Mouse (Mus musculus): Measurements from ENCODE around the gene Sumo1.
"Not testable (repeated sequence)": the region's sequence is repeated elsewhere in the genome, so short reads cannot be mapped to it uniquely, and the experiment has no call there.

The Sumo1 gene

DNA sequence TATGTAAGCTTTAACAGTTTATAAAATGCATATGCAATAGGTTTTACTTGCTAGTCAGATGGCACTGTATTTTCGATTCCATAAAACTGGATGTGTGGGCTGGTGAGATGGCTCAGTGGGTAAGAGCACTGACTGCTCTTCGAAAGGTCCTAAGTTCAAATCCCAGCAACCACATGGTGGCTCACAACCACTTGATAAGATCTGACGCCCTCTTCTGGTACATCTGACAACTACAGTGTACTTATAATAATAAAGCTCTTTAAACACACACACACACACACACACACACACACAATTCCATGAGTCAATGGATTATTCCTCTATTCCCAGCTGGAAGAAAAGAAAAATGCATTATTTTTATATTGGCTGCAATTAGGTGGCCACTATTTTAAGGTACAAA lies 32.3 kb downstream of the Sumo1 start:
- no peak for DNase-seq (ENCODE audit: extremely low spot score, low spot score)

DNA sequence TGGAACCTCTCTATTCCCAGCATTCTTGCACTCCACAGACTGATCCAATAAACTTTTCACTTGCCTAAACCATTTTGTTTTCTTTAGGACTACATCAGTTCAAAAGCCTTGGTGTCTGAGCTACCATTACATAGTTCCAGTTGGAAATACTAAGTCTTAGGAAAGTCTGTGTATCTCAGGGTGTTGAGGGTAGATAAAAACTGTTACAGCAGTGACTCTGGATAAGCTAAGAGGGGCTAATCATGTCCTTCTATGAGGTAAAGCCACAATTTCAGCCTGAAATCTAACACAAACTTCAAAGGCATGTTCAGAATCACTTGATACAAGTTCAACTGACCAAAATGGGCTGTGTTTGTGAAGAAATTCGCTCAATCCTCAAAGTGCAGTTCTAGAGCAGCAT lies 34.3 kb downstream of the Sumo1 start:
- DNase-seq (ENCODE audit: extremely low spot score, low spot score): no peak

DNA sequence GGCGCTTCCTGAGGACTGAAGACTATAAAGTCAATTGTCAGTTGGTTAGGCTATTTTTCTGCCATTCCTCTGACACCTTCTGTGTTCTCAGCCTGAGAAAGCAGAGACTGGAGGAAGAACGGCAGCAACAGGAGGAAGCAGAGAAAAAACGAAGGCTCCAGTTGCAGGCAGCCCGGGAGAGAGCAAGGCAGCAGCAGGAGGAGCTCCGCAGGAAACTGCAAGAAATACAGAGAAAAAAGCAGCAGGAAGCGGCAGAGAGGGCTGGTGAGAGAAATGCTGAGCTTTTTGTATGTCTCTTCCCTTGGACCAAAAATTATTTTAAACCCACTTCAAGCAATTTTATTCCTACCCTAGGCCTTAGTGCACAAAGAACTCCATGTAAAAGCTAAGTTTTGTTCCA lies 37.6 kb downstream of the Sumo1 start:
- no peak for DNase-seq (ENCODE audit: extremely low spot score, low spot score)

DNA sequence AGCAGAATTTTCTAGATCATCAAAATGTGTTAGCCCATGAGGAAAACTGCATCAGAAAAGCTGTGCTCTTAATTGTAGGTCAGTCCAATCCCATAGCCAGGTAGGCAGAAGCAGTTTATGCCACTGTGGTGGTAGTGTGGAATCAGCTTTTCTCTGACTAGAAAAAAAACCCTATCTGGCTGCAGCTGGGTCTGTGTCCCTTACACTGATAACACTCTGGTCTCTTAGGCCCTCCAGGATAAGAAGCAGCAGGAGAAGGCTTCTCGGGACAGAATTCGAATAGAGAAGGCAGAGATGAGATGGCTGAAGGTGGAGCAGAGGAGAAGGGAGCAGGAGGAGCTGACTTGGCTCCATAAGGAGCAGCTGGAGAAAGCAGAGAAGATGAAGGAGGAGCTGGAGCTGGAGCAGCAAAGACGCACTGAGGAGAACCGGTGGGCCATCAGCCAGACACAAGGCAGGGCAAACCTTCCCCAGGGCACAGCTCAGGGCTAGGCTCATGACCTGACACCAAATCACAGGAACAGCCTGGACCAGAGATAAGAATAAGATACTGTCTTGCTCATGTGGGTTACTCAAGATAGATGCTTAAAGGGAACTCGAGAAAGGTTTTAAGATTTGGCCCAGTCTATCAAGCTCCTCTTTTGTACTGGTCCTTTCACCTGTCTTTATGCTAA lies 38.5 kb downstream of the Sumo1 start:
- DNase-seq (ENCODE audit: extremely low spot score, low spot score): no peak

DNA sequence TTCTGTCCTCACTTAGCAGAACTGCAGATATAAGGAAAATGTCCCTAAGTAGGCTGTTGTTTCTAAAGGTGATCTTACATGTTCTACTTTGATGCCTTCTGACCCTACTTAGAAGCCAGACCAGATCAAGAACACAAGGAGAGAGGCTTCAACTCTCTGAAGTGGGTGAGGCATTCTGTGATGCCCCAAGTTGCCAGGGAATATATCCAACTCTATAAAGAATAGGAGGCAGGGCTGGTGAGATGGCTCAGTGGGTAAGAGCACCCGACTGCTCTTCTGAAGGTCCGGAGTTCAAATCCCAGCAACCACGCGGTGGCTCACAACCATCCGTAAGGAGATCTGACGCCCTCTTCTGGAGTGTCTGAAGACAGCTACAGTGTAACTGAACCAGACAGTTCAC lies 40.3 kb downstream of the Sumo1 start:
- not testable (repeated sequence) for DNase-seq (ENCODE audit: extremely low spot score, low spot score)

DNA sequence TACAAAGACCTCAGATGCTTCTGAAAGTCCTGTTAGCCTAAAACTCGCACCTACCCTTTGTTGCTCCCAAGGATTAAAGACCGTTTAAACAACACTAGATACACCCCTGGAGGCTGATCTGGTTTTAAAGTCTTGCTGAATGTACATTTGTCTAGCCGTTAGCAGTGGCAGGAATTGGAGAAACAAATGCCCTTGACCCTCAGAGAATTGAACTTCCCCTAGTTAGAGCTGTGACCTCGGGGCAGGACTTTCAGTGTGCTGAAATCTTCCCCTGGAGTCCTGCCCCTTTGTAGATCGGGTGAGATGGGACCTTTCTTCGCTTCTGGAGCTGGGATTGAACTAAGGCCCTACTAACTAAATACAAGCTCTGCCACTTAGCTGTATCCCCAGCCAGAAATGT lies 41.4 kb downstream of the Sumo1 start:
- DNase-seq (ENCODE audit: extremely low spot score, low spot score): no peak

DNA sequence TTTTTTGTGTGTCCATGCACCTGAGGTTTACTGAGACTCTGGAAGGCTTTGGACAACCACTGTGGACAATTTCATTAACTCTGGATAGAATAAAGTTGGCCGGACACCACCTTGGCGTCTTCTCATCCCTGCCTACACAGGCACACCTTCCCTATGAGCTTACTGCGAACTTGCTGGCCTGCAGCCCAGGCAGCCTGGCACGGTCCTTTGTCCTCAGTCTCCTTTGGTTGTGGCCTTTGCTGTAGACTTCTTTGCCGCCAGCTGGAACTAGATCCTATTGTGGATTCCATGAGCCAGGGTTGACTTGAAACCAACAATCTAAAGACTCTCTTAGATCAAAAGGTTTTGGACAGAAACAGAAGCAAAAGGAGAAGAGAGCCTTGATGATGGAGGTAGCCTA lies 45.2 kb downstream of the Sumo1 start:
- DNase-seq (ENCODE audit: extremely low spot score, low spot score): peak; percentile 6

DNA sequence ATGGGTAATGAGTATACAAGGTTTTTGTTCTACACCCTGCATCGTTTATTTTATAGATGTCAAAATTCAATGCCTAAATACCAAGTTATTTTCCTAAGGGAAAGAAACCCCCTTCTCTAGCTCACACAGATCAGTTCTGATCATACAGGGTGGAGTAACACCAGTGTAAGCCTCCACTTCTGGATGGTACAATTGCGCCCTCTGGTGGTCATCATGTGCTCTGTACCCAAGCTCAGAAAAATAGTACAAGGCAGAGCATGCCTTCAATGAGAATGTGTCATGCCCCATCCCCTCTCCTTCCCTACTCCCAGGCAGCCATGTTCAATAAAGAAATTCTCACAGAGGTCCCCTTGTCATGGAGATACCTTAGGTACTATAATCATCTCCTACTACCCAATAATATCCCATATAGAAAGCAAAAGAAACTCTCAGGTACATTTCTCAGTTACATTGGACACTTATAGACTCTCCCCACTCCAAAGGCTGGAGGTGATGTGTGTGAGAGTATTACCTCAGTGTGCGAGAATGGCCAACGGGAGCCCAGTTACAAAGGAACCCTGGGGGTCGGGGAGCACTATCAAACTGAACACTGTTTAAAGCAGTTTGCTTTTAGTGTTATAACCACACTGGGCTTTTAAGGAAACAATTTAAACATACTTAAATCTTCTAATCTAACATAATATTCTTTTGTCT lies 47.2 kb downstream of the Sumo1 start:
- DNase-seq (ENCODE audit: extremely low spot score, low spot score): peak; percentile 80

DNA sequence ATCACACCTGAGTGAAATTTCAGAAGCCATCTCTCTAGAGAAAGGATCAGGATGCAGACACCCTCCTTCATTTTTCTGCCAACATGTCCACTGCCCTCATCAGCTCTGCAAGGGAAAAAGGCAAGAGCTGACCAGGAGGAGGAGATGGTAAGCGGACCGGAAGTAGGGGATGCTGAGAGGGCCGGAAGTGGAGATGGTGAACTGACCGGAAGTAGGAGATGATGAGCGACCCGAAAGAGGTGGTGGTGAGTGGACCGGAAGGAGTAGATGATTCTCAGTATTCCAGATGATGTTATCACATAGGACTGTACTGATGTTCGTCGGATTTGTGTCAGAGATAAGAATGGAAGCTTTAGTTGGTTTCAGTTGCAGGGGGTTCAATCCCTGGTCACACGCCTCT lies 51.4 kb downstream of the Sumo1 start:
- DNase-seq (ENCODE audit: extremely low spot score, low spot score): no peak

DNA sequence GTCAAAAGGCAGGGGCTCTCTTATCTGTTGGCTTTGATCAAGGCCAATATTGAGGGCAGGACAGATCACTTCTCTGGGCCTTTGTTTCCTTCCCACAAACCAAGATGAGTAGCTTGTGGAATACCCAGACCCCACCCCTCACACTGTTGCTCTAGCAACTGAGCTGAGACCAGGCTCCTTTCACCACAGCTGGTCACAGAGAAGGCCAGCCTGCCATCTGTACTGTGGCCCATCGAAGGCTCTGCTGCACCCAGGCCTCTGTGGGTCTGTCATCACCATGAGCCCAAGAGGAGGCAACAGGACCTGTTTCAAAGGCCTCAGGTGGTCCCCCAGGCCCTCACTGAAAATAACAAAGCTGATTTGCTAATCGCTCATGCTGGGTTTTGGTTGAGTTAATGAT lies 55.6 kb downstream of the Sumo1 start:
- no peak for DNase-seq (ENCODE audit: extremely low spot score, low spot score)

DNA sequence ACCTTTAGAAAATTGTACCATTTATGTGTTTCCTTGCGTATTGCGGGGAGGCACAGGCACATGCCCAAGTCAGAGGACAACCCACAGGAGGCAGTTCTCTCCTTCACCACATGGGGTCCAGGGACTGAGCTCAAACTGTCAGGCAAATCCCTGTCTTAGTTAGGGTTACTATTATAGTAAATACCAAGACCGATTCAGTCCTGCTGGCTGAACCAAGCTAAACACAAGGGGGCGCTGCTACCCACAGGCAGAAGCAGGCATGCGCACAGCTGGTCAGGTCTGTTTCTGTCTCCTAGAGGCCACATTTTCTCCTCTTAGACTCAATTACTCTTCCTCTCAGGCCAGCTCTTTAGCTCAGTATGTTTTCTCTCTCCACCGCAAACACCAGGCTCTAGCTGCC lies 56.8 kb downstream of the Sumo1 start:
- peak; percentile 65 for DNase-seq (ENCODE audit: extremely low spot score, low spot score)

DNA sequence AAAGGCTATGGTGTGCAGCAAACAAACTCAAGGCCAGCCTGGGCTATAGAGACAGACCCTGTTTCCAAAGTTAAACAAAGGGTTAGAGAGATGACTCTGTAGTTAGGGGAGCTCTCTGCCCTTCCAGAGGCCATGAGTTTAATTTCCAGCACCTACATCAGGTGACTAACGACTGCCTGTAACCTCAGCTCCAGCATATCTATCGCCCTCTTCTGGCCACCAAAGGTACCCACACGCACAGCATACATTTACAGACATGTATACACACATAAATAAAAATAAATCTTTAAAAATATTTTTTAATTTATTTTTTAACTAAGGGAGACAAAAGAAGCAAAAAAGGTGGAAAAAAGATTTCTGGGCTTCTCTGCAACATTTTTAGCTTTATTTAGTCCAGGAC lies 59.7 kb downstream of the Sumo1 start:
- DNase-seq (ENCODE audit: extremely low spot score, low spot score): no peak

DNA sequence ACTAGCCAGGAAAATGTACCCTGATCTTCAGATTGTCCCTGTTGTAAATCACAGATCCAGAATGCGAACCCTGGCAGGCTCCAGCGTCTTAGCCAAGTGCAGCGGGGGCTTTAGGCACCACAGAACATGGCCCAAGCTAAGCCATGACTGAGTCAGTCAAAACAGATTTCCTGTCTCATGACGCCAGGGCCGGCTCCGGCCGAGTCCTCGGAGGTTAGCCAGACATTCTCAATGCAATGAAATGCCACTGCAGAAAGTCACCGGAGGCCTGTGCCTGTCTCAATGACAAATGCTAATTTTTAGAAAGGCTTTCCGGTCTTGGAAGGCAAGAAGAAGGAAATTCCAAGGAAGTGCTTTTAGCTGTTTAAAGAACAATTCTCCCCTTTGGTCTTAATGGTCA lies 60.7 kb downstream of the Sumo1 start:
- no peak for DNase-seq (ENCODE audit: extremely low spot score, low spot score)

DNA sequence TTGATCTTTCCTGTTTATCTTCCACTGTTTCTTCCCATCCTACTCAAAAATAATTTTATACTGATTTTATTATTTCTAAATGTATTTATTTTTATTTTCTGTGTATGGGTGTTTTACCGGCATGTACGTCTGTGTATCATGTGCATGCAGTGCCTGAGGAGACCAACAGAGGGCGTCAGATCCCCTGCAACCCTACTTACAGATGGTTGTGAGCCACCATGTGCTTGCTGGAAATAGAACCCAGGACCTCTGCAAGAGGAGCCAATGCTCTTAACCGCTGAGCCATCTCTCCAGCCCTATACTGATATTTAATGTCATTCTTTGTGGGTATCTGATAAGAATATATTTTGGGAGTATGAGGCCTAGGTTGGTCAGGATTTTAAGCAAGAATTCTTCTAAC lies 61.2 kb downstream of the Sumo1 start:
- DNase-seq (ENCODE audit: extremely low spot score, low spot score): no peak

DNA sequence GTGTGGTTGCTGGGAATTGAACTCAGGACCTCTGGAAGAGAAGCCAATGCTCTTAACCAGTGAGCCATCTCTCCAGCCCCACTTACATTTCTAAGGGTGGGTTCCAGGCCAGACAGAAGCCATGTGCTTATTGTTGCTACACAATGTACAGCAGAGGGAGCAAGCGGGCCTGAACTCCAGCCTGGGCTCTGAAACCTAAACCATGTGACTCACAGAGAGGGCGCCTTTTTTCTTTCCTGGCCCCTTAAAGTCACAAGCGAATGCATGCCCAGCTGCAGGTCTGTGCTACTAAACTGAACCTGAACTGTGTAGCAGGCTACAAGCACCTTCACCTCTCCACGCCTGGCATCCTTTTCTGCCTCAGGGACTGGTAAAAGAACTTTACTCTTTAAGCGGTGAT lies 61.7 kb downstream of the Sumo1 start:
- no peak for DNase-seq (ENCODE audit: extremely low spot score, low spot score)

DNA sequence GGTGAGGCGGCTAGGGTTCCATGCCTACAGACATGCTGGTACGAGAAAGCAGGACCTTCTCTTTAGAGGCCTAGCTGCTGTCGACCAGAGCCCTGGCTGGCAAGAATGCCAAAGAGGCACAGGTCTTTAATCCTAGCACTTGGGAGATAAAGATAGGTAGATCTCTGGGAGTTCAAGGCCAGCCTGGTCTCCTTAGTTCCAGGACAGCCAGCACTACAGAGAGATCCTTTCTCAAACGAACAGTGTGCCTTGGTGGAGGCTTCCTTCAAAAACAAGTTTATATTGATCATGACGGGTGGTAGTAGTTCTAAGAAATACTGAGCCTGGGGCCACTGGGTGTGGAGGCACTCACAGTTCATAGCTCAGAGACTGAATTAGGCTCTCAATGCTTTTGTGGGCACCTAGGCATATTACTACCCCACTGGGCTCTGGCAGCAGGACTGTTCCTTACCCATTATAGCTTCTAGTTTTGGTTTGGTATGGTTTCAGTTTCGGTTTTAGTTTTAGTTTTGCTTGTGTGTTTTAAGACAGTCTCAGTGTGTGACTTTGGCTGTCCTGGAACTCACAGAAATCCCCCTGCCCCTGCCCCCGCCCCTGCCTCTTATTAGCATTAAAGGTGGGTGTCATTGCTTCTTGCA lies 62.4 kb downstream of the Sumo1 start:
- DNase-seq (ENCODE audit: extremely low spot score, low spot score): no peak

DNA sequence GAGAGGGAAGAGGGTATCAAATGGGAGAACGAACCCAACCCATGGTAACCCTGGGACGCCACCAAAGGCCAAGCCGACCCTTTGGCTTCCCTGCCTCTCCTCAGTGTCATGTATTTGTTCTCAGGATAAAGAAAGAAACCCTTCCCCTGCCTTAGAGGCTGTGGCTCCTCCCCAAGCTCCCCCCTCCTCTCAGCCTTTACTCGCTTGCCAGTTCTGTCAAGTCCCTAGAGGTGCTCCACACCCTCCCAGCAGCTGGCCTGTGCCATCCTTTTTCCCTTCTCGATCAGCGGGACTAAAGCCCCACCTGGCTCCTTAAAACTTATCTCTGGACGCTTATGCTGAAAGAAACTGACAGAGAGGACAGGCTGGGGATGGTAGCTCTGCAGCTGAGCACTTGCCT lies 63.6 kb downstream of the Sumo1 start:
- no peak for DNase-seq (ENCODE audit: extremely low spot score, low spot score)

DNA sequence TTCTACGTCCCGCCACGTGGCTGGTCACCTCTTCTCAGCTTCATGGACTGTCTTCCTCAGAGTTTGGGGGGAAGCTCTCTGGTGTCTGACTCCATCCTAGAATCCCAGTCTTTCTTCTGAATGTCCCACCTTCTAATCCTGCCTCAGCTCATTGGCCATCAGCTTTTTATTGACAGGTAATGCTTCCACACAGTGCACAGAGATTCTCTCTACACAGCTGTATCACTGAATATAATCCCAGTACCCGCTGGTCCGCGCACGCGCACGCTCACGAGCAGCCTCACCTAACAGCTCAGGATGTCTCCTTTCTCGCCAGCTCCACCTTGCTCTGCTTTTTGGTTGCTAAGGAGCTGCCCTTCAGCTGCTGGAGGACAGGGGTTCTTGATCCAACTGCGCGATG lies 64.2 kb downstream of the Sumo1 start:
- DNase-seq (ENCODE audit: extremely low spot score, low spot score): no peak

DNA sequence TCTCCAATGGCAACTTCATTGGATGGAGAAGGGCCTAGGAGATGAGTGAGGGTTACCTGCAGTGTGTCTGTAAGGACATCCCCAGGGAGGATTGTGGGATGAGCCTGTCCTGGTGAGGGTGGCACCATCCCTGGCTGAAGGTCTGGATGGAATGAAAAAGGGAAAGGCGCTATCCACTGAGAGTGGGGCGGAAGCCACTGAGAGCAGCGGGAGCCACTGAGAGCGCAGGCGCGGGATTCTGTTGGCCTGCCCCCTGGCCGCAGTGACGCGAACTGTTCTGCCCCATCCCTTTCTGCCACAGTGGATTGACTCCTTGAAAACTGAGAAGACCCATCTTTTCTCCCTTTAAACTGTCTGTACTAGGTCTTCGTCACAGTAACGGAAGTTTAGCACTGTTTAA lies 66.7 kb downstream of the Sumo1 start:
- DNase-seq (ENCODE audit: extremely low spot score, low spot score): peak; percentile 51

DNA sequence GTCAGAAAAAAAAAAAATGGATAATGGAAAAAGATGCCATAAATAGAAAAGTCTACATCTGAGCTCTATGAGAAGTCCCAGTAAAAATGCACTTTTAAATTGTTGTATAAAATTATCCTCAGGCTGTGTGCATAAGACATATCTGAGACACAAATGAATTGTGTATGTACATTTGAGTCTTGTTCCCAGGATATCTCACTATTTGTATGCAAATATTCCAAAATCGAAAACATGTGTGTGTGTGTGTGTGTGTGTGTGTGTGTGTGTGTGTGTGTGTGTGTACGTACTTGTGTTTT lies 67.3 kb downstream of the Sumo1 start:
- no peak for DNase-seq (ENCODE audit: extremely low spot score, low spot score)

DNA sequence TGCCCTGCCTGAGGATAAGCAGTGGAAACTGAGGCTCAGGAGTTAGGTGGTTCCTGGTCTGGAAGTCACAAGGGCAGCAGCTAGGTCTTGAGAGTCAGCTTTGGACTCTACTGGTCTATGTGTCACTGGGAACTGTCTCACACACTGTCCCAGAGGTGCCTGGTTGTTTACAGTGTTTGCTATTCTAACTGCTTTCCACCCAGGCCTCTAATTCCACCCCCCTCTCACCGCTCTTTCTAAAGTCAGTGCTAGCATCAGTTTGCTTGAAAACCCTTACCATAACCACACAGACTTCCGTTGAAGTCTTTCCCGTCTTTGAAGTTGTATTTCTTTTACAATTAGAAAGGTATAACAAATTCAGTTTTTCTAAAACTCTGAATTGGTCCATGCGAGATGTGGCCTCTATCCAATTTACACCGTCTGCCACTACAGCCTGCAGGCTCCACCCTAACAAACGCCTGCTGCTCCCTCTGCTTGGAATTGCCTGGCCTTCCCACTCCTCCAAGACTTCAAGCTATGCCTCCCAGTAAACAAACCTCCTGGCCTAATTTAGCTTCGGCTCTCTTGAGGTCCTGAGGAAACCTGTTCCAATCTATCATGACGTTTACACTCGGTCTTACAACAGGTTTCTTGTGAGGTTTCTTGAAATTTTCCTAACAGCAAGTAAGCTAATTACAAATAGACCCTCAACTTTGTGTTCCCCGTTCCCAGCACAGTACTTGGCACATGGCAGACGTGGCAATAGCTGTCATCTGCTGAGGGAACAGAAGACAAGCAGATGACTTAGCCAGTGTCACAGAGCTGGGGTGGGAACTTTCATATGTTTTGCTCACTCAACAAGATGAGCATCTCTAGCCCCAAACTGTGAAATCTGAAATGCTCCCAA lies 67.9 kb downstream of the Sumo1 start:
- DNase-seq (ENCODE audit: extremely low spot score, low spot score): no peak

DNA sequence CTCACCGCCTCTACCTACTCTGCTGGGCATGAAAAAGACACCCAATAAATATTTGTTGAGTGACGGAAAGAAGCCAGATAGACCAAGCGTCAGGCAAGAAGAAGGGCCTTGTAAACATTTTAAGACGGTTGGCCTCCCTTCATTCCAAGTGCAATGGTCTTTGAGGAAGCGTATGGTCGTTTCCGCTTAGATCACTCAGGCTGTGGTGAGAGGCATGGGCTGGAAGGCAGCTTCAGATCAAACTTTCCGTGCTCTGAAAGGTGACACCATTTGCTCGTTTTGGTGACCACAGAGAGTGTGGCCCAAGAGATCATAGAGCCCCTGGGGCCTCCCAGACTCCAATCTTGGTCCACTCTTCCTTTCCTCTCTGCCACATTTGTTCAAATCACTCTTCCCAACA lies 75.0 kb downstream of the Sumo1 start:
- DNase-seq (ENCODE audit: extremely low spot score, low spot score): no peak

All from neural tube, embryonic 10.5 days (tissue).